Mouse (Mus musculus) hindbrain, postnatal 0 days (tissue): ENCODE results near the gene Pofut2. TPM values are rescaled to one million over a fixed set of nuclear protein-coding genes. Genes with fewer than 3 reads are reported as not detected.

Source experiments
- ATAC-seq: fragments of 200-750 bp; cut with Nextera tagmentation; 2 replicates; pipeline ENCODE4 v1.8.0; 2017; ENCODE audit warnings: mild to moderate bottlenecking, moderate TSS enrichment, moderate library complexity
- DNase-seq: peaks from one replicate; pipeline ENCODE4 v3.0.0-alpha.2; 2015; ENCODE audit warnings: low spot score
- H3K27ac ChIP-seq: fragments of 300-500 bp; sonication (generic); 2 replicates; pipeline ENCODE4 v1.5.1; 2014; ENCODE audit warnings: mild to moderate bottlenecking
- H3K27me3 ChIP-seq: fragments of 300-500 bp; sonication (generic); 2 replicates; pipeline ENCODE4 v1.6.1; 2014; ENCODE audit warnings: low read length, mixed read lengths; ENCODE audit not compliant: insufficient read depth
- H3K36me3 ChIP-seq: fragments of 300-500 bp; sonication (generic); 2 replicates; pipeline ENCODE4 v1.6.1; 2014; ENCODE audit warnings: low read length, mixed read lengths; ENCODE audit not compliant: insufficient read depth
- H3K4me1 ChIP-seq: fragments of 300-500 bp; sonication (generic); 2 replicates; pipeline ENCODE4 v1.6.1; 2014; ENCODE audit warnings: antibody characterized with exemption, low read length, mixed read lengths; ENCODE audit not compliant: insufficient read depth
- H3K4me2 ChIP-seq: fragments of 300-500 bp; sonication (generic); 2 replicates; pipeline ENCODE4 v1.6.1; 2014; ENCODE audit warnings: low read depth, mild to moderate bottlenecking, low read length, moderate library complexity, mixed read lengths
- H3K4me3 ChIP-seq: fragments of 300-500 bp; sonication (generic); 2 replicates; pipeline ENCODE4 v1.5.1; 2014; ENCODE audit warnings: low read length
- H3K9ac ChIP-seq: fragments of 300-500 bp; sonication (generic); replicated peaks from 2 replicates; pipeline ENCODE4 v1.6.1; 2014; ENCODE audit warnings: mild to moderate bottlenecking, low read length, moderate library complexity, mixed read lengths
- H3K9me3 ChIP-seq: fragments of 300-500 bp; sonication (generic); 2 replicates; pipeline ENCODE4 v1.6.1; 2016; ENCODE audit warnings: low read length, mixed read lengths
- CTCF ChIP-seq: IDR thresholded peaks from 2 replicates; pipeline ENCODE4 v1.5.1; 2016; ENCODE audit warnings: antibody characterized with exemption, control low read depth, low read depth
- WGBS: fragments of 180-500 bp; shearing (Covaris S2); extraction: QIAGEN DNeasy Blood & Tissue Kit; methylation state at CpG from one replicate; pipeline ENCODE4 v1.1.7; 2014; 5-methylcytosine and 5-hydroxymethylcytosine counted together
- polyA plus RNA-seq: library from polyadenylated mRNA; unstranded; fragments of >200 nt; fragmentation: Nextera tagmentation; extraction: Ambion mirVana; gene quantifications from 2 replicates; pipeline ENCODE4 v1.2.1, GENCODE M21; 2015
- total RNA-seq: library from RNA; depleted of rRNA; stranded (reverse); fragments of >200 nt; gene quantifications from 2 replicates; pipeline ENCODE4 v1.2.3, GENCODE M21; 2014

Pofut2 gene
- total and polyA plus RNA-seq, 2 experiments from 2014 or later, result 47.0 to 52.4 TPM

DNA sequence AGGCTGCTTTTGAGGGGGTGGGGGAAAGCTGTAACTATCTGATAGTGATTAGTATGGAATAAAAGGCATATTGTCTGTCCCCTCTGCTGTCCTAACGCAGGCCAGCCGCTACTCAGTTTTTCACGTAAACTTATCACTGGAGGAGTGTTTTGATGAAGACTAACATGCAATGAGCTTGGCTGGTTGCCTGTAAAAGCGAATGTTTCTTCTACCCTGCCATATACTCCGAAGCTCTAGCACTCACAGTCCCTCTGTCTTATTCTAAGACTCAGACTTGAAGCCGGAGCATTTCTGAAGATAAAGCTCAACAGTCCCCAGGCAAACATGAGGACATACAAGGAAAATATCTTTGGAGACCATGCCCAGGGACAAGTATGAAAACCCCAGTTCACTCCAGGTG, 25.8 kb downstream of the Pofut2 start:
- no peaks in the 10 kb centered on the region for H3K9me3 ChIP-seq
- H3K4me3 ChIP-seq, result no peak overlapping the region
- H3K9ac ChIP-seq, result no peak overlapping the region
- no peak for DNase-seq
- H3K4me2 ChIP-seq, result no peak overlapping the region
- no peak for TF ChIP-seq CTCF
- no peak overlapping the region for H3K27ac ChIP-seq
- no peak for ATAC-seq
- WGBS, result 67% methylated on average over 6 of the region's 6 CpGs
- no peaks in the 10 kb centered on the region for H3K36me3 ChIP-seq
- no peaks in the 10 kb centered on the region for H3K4me1 ChIP-seq
- no peaks in the 10 kb centered on the region for H3K27me3 ChIP-seq

- ATAC-seq (no peak), DNase-seq (no peak)
- Histone ChIP-seq H3K9ac (no peak overlapping the region), H3K27ac (no peak overlapping the region), H3K36me3 (no peaks in the 10 kb centered on the region), H3K4me2 (no peak overlapping the region), H3K4me3 (no peak overlapping the region), H3K4me1 (no peaks in the 10 kb centered on the region), H3K9me3 (no peaks in the 10 kb centered on the region), H3K27me3 (no peaks in the 10 kb centered on the region)
- 73% methylated on average over 8 of the region's 8 CpGs for WGBS
- no peak for TF ChIP-seq CTCF
Observed at GRCm38 (mm10) chr10:77287626-77288025, 28.6 kb downstream of the Pofut2 start.

GRCm38 (mm10) chr10:77288639-77289195, 29.7 kb downstream of the Pofut2 start:
- ATAC-seq (no peak), DNase-seq (no peak)
- Histone ChIP-seq H3K4me3 (no peak overlapping the region), H3K4me1 (no peaks in the 10 kb centered on the region), H3K27me3 (no peaks in the 10 kb centered on the region), H3K9me3 (no peaks in the 10 kb centered on the region), H3K9ac (no peak overlapping the region), H3K4me2 (no peak overlapping the region), H3K27ac (0 out of 2 replicates have a peak overlapping the region, but pooled peaks have one; percentile 2), H3K36me3 (peaks cover 5% of the 10 kb centered on the region; the same call in 1 of the 2 replicates)
- WGBS, result 49% methylated on average over 5 of the region's 5 CpGs
- no peak for TF ChIP-seq CTCF

- H3K9ac ChIP-seq, result no peak overlapping the region
- H3K4me3 ChIP-seq, result no peak overlapping the region
- H3K4me2 ChIP-seq, result no peak overlapping the region
- no peaks in the 10 kb centered on the region for H3K4me1 ChIP-seq
- H3K27me3 ChIP-seq, result no peaks in the 10 kb centered on the region
- DNase-seq (no peak), ATAC-seq (no peak)
- peaks cover 10% of the 10 kb centered on the region; the same call in 1 of the 2 replicates for H3K36me3 ChIP-seq
- no peak for TF ChIP-seq CTCF
- no peak overlapping the region for H3K27ac ChIP-seq
- no peaks in the 10 kb centered on the region for H3K9me3 ChIP-seq
- WGBS, result 88% methylated on average over 8 of the region's 8 CpGs
Observed at GRCm38 (mm10) chr10:77289559-77289958, 30.5 kb downstream of the Pofut2 start.

DNA sequence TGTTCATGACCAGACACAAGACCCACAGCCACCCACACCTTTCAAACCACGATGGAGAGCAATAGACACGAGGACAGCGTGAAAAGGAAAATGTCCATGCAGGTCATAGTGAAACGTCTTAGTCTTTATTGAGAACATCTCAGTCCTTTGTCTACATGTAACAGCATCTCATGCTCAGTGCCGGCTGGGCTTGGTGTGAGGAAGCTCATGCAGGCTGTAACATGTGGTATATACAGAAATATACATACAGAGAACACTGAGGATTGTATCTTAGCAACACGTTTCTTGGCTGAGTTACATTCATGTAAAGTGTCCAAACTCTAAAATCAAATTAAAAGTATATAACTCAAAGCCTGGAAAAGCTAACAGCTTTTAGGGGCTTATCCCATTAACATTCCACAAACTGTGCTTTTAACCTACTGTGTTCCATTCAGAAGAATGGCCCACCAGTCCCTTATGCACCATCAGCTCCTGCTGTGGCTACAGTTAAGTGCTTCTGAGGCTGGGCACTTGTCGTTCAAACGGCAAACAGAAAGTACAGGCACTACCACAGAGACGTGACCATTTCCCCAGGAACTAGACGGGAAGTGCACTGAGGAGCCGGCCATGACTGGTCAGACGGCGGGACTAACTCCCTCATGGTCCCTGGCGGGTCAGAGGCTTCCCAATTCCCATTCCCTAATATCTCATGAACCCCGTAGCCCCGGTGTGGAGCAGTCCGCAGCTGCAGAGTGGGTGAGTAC, 31.8 kb downstream of the Pofut2 start:
- no peak overlapping the region for H3K27ac ChIP-seq
- no peaks in the 10 kb centered on the region for H3K4me1 ChIP-seq
- ATAC-seq (no peak), DNase-seq (no peak)
- H3K36me3 ChIP-seq, result peaks cover 22% of the 10 kb centered on the region; the same call in 1 of the 2 replicates
- H3K27me3 ChIP-seq, result no peaks in the 10 kb centered on the region
- no peak overlapping the region for H3K4me2 ChIP-seq
- H3K9ac ChIP-seq, result no peak overlapping the region
- WGBS, result 66% methylated on average over 17 of the region's 17 CpGs
- no peaks in the 10 kb centered on the region for H3K9me3 ChIP-seq
- no peak for TF ChIP-seq CTCF
- H3K4me3 ChIP-seq, result no peak overlapping the region

GRCm38 (mm10) chr10:77294691-77295090, 35.7 kb downstream of the Pofut2 start:
- WGBS, result 79% methylated on average over 12 of the region's 12 CpGs
- ATAC-seq (no peak), DNase-seq (no peak)
- Histone ChIP-seq H3K4me3 (no peak overlapping the region), H3K27ac (no peak overlapping the region), H3K4me1 (no peaks in the 10 kb centered on the region), H3K4me2 (no peak overlapping the region), H3K27me3 (no peaks in the 10 kb centered on the region), H3K36me3 (peaks cover 23% of the 10 kb centered on the region; the same call in 1 of the 2 replicates), H3K9ac (no peak overlapping the region), H3K9me3 (no peaks in the 10 kb centered on the region)
- TF ChIP-seq CTCF, result no peak

DNA sequence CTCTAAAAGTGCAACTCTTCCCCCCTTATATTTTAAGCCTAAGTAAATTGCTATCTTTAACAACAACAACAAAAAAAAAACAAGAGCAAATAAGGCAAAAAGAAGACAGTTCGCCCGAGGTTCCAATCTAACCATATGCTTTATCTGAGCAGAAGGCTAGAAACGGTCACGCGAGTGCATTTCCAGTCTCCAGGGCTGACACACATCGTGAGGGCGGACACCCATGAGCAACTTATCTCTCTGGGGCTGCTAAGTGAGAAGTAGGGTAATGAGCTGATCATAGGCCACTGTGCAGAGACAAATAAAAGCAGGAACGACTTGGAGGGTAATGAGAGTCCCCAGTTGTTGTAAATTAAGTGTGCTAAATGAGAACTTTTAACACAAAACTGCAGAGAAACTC, 39.6 kb downstream of the Pofut2 start:
- TF ChIP-seq CTCF, result no peak
- Histone ChIP-seq H3K27ac (no peak overlapping the region), H3K9ac (no peak overlapping the region), H3K4me1 (no peaks in the 10 kb centered on the region), H3K4me3 (no peak overlapping the region), H3K9me3 (no peaks in the 10 kb centered on the region), H3K27me3 (no peaks in the 10 kb centered on the region), H3K4me2 (no peak overlapping the region), H3K36me3 (peaks cover 29% of the 10 kb centered on the region; the same call in 1 of the 2 replicates)
- DNase-seq (no peak), ATAC-seq (no peak)
- WGBS, result 79% methylated on average over 8 of the region's 8 CpGs
